Mouse (Mus musculus): ENCODE measurements around the gene Atp6v1g2.

Gene Atp6v1g2

DNA sequence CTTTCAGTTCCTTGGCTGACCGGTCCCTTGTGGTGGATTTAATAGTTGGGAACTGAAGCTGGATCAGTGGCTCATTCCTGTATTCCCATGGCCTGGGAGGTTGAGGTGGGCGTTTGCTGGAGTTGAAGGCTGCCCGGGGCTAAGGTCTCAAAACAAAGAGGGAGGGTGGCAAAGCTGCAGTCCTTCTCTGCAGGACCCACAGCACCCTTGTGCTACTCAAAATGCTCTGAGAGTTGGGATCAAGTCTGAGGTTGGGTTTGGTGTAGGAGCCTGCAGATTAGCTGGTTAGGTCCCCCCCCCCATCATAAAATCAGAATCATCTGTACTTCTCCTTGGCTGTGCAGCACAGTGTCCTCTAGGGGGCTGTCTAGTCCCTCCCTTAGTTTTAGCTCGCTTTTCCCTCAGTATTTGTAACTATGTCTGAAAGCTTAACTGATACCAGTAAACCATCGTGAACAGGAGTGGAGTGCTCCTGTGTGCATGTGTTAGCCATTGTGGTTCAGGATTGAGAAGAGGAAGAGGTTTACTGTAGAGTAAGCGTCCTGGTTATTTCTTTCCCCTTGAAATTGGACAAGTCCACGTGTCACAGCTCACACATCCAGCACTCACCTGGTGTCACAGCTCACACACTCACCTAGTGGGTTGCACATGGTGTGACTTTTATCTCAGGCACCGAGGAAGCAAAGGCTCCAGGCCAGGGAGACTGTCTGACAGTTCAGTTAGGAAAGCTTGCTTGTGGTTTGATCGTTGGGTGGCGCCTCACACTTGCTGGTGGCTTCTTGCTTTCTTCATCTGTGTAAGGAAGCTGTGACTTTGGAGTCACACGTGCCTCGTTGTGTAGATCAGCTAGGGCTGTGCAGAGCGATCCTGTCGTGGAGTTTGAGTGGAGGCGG is 12.5 kb downstream of the Atp6v1g2 start:
- H3K4me1 ChIP-seq (replicated peaks; ENCODE audit: low read depth, low read length): peaks cover 80% of the 10 kb centered on the region
- peak; percentile 59 for TF ChIP-seq CTCF (conservative IDR thresholded peaks at IDR 0.05; ENCODE audit: low read length)
- TF ChIP-seq POU5F1 (IDR thresholded peaks at IDR 0.05; ENCODE audit: borderline replicate concordance, low read length): no peak
- H3K4me3 ChIP-seq (replicated peaks; ENCODE audit: low read length): peak overlapping the region; percentile 99
- H3K9me3 ChIP-seq (ENCODE audit: low read length): no peaks in the 10 kb centered on the region
- peaks cover 84% of the 10 kb centered on the region for H3K36me3 ChIP-seq (ENCODE audit: insufficient read depth, low read length)
- no peaks in the 10 kb centered on the region for H3K27me3 ChIP-seq (ENCODE audit: insufficient read depth, low read length)

DNA sequence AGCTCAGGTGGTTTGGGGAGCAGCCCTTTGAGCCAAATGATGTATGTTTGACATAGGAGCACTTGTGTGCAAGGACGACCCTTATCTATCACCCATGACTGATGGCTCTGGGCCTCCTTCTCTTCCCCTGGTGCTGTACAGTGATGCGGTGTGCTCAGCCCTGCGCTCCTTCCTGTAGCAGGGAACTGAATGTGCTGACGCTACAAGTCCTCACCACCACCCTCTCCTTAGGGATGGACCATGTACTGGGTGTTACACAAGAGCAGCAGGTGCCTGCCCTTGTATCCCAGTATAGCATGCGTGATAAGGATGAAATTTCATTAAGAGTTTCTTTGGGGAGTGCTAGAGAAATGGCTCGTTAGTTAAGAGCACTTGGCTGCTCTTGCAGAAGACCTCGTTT is 13.7 kb downstream of the Atp6v1g2 start:
- H3K9me3 ChIP-seq (ENCODE audit: low read length): no peaks in the 10 kb centered on the region
- no peaks in the 10 kb centered on the region for H3K27me3 ChIP-seq (ENCODE audit: insufficient read depth, low read length)
- H3K4me3 ChIP-seq (replicated peaks; ENCODE audit: low read length): 0 out of 2 replicates have a peak overlapping the region, but pooled peaks have one; percentile 99
- peaks cover 96% of the 10 kb centered on the region for H3K36me3 ChIP-seq (ENCODE audit: insufficient read depth, low read length)
- H3K4me1 ChIP-seq (replicated peaks; ENCODE audit: low read depth, low read length): peaks cover 88% of the 10 kb centered on the region
- TF ChIP-seq NANOG (IDR thresholded peaks at IDR 0.05; ENCODE audit: borderline replicate concordance, low read length) (no peak), CTCF (conservative IDR thresholded peaks at IDR 0.05; ENCODE audit: low read length) (no peak), POU5F1 (IDR thresholded peaks at IDR 0.05; ENCODE audit: borderline replicate concordance, low read length) (no peak)

DNA sequence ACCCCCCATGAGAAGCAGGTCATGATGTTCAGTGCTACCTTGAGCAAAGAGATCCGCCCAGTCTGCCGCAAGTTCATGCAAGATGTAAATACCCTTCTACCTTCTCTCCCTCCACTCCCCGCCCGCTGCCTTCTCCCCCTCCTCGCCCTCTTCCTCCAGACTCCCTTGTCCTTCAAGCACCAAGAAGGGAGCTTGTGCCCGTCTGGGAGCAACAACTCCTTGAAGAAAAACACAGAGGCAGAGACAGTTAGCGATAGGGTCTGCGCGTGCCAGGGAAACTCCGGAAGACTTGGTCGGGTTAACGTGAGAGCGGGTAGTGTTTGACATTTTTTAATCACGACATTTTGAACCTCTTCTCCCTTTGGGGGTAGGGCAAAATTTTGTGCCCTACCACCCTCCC is 15.5 kb downstream of the Atp6v1g2 start:
- Histone ChIP-seq H3K4me1 (replicated peaks; ENCODE audit: low read depth, low read length) (peaks cover 97% of the 10 kb centered on the region), H3K4me3 (replicated peaks; ENCODE audit: low read length) (no peak overlapping the region), H3K36me3 (ENCODE audit: insufficient read depth, low read length) (peaks cover 100% of the 10 kb centered on the region), H3K9me3 (ENCODE audit: low read length) (no peaks in the 10 kb centered on the region), H3K27me3 (ENCODE audit: insufficient read depth, low read length) (no peaks in the 10 kb centered on the region)
- TF ChIP-seq CTCF (conservative IDR thresholded peaks at IDR 0.05; ENCODE audit: low read length): no peak
- TF ChIP-seq POU5F1 (IDR thresholded peaks at IDR 0.05; ENCODE audit: borderline replicate concordance, low read length): no peak

DNA sequence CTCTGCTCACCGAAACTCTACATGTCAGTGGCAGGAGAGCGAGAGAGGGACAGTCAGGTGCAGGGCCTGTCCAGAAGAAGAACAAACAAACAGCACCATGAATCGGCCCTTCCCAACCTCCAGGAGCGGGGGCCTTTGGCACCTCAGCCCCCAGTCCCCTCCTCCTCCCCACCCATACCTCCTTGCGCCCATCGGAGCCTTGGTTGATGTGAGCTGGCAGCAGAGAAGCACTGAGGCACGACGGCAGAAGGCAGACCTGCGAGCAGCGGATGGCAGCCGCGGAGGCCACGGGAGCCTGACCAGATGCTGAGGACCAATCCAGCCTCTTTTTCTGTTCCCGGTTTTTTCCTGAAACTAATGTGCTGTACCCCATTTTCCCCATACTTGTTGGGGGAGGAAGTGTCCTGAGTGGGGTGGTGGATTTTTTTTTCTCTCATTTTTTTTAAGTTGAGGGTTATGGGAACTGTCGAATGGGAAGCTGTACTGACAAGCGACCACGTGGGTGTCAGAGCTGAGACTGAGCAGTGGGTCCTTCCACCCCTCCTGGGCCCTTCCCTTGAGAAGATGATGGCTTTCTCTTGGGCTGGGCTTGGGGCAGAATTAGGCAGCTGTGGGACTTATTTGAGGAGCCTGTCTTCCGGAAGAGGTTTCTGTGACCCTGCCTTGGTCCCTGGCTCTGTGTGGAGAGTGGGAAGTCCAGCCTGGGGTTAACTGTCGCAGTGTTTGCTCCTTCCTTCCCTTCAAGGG is 16.2 kb downstream of the Atp6v1g2 start:
- H3K4me1 ChIP-seq (replicated peaks; ENCODE audit: low read depth, low read length): peaks cover 97% of the 10 kb centered on the region
- TF ChIP-seq CTCF (conservative IDR thresholded peaks at IDR 0.05; ENCODE audit: low read length) (no peak), POU5F1 (IDR thresholded peaks at IDR 0.05; ENCODE audit: borderline replicate concordance, low read length) (no peak), NANOG (IDR thresholded peaks at IDR 0.05; ENCODE audit: borderline replicate concordance, low read length) (no peak)
- H3K27me3 ChIP-seq (ENCODE audit: insufficient read depth, low read length): no peaks in the 10 kb centered on the region
- H3K36me3 ChIP-seq (ENCODE audit: insufficient read depth, low read length): peaks cover 98% of the 10 kb centered on the region
- H3K9me3 ChIP-seq (ENCODE audit: low read length): no peaks in the 10 kb centered on the region
- no peak overlapping the region for H3K4me3 ChIP-seq (replicated peaks; ENCODE audit: low read length)

DNA sequence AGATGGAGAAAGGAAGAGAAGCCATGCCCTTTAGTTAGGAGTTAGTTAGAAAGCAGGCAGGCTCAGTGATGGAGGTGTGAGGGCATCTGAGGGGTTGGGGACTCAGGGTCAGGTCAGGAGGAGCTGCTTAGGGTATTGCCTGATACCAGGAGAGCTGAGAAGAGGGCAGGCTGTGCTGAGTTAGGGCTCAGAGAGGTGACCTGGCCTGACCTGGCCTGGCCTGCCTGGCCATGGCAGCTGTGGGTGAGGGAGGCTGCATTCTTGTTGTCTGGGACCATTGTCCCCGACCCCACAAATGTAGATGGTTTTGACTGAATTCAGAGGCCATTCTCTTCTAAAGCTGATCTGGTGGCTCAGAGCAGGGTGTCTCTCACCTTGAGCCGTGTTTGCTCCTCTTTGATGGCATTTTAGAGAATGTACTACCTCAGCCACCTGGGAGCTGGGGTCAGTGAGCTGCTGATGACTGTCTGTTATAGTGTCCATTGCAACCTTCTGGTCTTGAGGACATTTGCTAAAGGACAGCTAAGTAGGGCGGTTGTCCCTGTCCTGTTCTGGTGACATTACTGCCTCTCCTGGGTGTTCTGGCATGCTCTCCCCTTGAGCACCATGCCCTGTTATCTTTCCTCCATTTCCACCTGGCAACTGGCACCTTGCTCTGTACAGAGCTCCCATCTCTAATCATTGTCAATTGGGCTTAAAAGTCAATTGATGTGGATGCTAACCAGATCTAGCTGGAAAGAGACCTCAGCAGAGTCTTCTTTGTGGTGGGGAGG is 17.1 kb downstream of the Atp6v1g2 start:
- TF ChIP-seq POU5F1 (IDR thresholded peaks at IDR 0.05; ENCODE audit: borderline replicate concordance, low read length) (no peak), NANOG (IDR thresholded peaks at IDR 0.05; ENCODE audit: borderline replicate concordance, low read length) (no peak), CTCF (conservative IDR thresholded peaks at IDR 0.05; ENCODE audit: low read length) (no peak)
- Histone ChIP-seq H3K36me3 (ENCODE audit: insufficient read depth, low read length) (peaks cover 89% of the 10 kb centered on the region), H3K4me1 (replicated peaks; ENCODE audit: low read depth, low read length) (peaks cover 92% of the 10 kb centered on the region), H3K27me3 (ENCODE audit: insufficient read depth, low read length) (0 out of 2 replicates have a peak, but pooled peaks cover 2% of the 10 kb centered on the region), H3K9me3 (ENCODE audit: low read length) (no peaks in the 10 kb centered on the region), H3K4me3 (replicated peaks; ENCODE audit: low read length) (no peak overlapping the region)

DNA sequence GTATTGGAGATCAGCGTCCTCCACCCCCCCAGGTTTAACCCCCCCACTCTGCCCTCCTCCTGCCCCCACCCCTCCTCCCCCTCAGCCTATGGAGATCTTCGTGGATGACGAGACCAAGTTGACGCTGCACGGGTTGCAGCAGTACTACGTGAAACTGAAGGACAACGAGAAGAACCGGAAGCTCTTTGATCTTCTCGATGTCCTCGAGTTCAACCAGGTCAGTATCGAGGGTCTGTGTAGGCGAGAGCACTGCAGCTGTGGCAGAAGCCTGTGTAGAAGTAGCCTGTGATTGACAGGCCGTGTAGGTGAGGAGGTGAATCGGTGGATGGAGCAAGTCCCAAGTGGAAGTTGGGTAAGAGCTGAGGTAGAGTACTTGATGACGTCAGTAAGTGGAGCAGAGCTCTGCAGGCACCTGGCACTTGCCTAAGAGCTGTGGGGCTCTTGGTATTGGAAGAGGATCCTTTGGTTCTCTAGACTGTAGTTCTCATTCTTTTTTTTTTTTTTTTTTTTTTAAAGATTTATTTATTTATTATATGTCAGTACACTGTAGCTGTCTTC is 17.8 kb downstream of the Atp6v1g2 start:
- TF ChIP-seq POU5F1 (IDR thresholded peaks at IDR 0.05; ENCODE audit: borderline replicate concordance, low read length) (no peak), CTCF (conservative IDR thresholded peaks at IDR 0.05; ENCODE audit: low read length) (no peak), NANOG (IDR thresholded peaks at IDR 0.05; ENCODE audit: borderline replicate concordance, low read length) (no peak)
- Histone ChIP-seq H3K27me3 (ENCODE audit: insufficient read depth, low read length) (0 out of 2 replicates have a peak, but pooled peaks cover 9% of the 10 kb centered on the region), H3K36me3 (ENCODE audit: insufficient read depth, low read length) (peaks cover 82% of the 10 kb centered on the region), H3K9me3 (ENCODE audit: low read length) (no peaks in the 10 kb centered on the region), H3K4me3 (replicated peaks; ENCODE audit: low read length) (no peak overlapping the region), H3K4me1 (replicated peaks; ENCODE audit: low read depth, low read length) (peaks cover 85% of the 10 kb centered on the region)

DNA sequence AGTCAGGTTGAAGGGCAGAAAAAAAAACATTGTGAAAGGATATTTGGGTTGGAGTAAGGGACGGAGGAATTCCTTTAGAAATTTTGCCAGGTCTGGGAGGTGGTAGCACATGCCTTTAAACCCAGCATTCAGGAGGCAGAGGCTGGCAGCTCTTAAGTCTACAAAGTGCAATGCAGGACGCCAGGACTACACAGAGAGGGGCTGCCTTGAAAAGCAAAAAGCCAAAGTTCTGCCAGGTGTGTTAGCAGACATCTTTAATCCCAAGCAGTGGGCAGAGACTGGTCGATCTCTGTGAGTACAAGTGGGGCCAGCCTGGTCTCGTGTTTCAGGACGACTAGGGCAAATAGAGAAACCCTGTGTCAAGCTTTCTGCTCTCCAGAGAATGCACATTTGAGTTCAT is 18.5 kb downstream of the Atp6v1g2 start:
- H3K4me3 ChIP-seq (replicated peaks; ENCODE audit: low read length): no peak overlapping the region
- peaks cover 77% of the 10 kb centered on the region for H3K4me1 ChIP-seq (replicated peaks; ENCODE audit: low read depth, low read length)
- TF ChIP-seq CTCF (conservative IDR thresholded peaks at IDR 0.05; ENCODE audit: low read length) (no peak), NANOG (IDR thresholded peaks at IDR 0.05; ENCODE audit: borderline replicate concordance, low read length) (no peak), POU5F1 (IDR thresholded peaks at IDR 0.05; ENCODE audit: borderline replicate concordance, low read length) (no peak)
- H3K27me3 ChIP-seq (ENCODE audit: insufficient read depth, low read length): peaks cover 12% of the 10 kb centered on the region; the same call in 1 of the 2 replicates
- H3K9me3 ChIP-seq (ENCODE audit: low read length): no peaks in the 10 kb centered on the region
- peaks cover 75% of the 10 kb centered on the region for H3K36me3 ChIP-seq (ENCODE audit: insufficient read depth, low read length)
